Mouse (Mus musculus): ENCODE measurements around the gene Abcf3. TPM values are rescaled to one million over a fixed set of nuclear protein-coding genes. Genes with fewer than 3 reads are reported as not detected.

Abcf3 gene
- polyA plus RNA-seq, 1 experiment from 2014 or later: 36.3 TPM

GRCm38 (mm10) chr16:20596687-20597441 is 48.5 kb downstream of the Abcf3 start:
- DNase-seq (ENCODE audit: low spot score) (no peak), ATAC-seq (no peak)
- Histone ChIP-seq H3K4me3 (ENCODE audit: low read depth, low read length) (no peak overlapping the region), H3K9ac (replicated peaks; ENCODE audit: low read depth) (no peak overlapping the region), H3K27ac (ENCODE audit: low read length) (no peak overlapping the region), H3K4me2 (replicated peaks; ENCODE audit: low read depth, low read length) (no peak overlapping the region), H3K4me1 (ENCODE audit: insufficient read depth, low read depth, low read length) (no peaks in the 10 kb centered on the region), H3K9me3 (ENCODE audit: low read length) (no peaks in the 10 kb centered on the region), H3K27me3 (replicated peaks; ENCODE audit: insufficient read depth, low read length) (0 out of 2 replicates have a peak, but pooled peaks cover 9% of the 10 kb centered on the region), H3K36me3 (ENCODE audit: insufficient read depth, low read length) (no peaks in the 10 kb centered on the region)
- 40% methylated on average over 7 of the region's 7 CpGs for WGBS
- TF ChIP-seq CTCF (IDR thresholded peaks at IDR 0.05) (no peak), EP300 (IDR thresholded peaks at IDR 0.05) (no peak)

- Histone ChIP-seq H3K4me2 (replicated peaks; ENCODE audit: low read depth, low read length) (no peak overlapping the region), H3K9me3 (ENCODE audit: low read length) (no peaks in the 10 kb centered on the region), H3K9ac (replicated peaks; ENCODE audit: low read depth) (no peak overlapping the region), H3K4me1 (ENCODE audit: insufficient read depth, low read depth, low read length) (no peaks in the 10 kb centered on the region), H3K4me3 (ENCODE audit: low read depth, low read length) (no peak overlapping the region), H3K27ac (ENCODE audit: low read length) (no peak overlapping the region), H3K36me3 (ENCODE audit: insufficient read depth, low read length) (0 out of 2 replicates have a peak, but pooled peaks cover 5% of the 10 kb centered on the region), H3K27me3 (replicated peaks; ENCODE audit: insufficient read depth, low read length) (no peaks in the 10 kb centered on the region)
- ATAC-seq (no peak), DNase-seq (ENCODE audit: low spot score) (no peak)
- 59% methylated on average over 5 of the region's 5 CpGs for WGBS
- TF ChIP-seq EP300 (IDR thresholded peaks at IDR 0.05) (no peak), CTCF (IDR thresholded peaks at IDR 0.05) (no peak)
These were observed 52.1 kb downstream of the Abcf3 start for GRCm38 (mm10) chr16:20600511-20600910.

GRCm38 (mm10) chr16:20604705-20605104 is 56.3 kb downstream of the Abcf3 start:
- Histone ChIP-seq H3K9ac (replicated peaks; ENCODE audit: low read depth) (no peak overlapping the region), H3K36me3 (ENCODE audit: insufficient read depth, low read length) (0 out of 2 replicates have a peak, but pooled peaks cover 13% of the 10 kb centered on the region), H3K4me1 (ENCODE audit: insufficient read depth, low read depth, low read length) (no peaks in the 10 kb centered on the region), H3K27ac (ENCODE audit: low read length) (no peak overlapping the region), H3K4me2 (replicated peaks; ENCODE audit: low read depth, low read length) (no peak overlapping the region), H3K27me3 (replicated peaks; ENCODE audit: insufficient read depth, low read length) (no peaks in the 10 kb centered on the region), H3K4me3 (ENCODE audit: low read depth, low read length) (no peak overlapping the region), H3K9me3 (ENCODE audit: low read length) (no peaks in the 10 kb centered on the region)
- TF ChIP-seq EP300 (IDR thresholded peaks at IDR 0.05): no peak
- no peak for TF ChIP-seq CTCF (IDR thresholded peaks at IDR 0.05)
- DNase-seq (ENCODE audit: low spot score) (no peak), ATAC-seq (no peak)
- 77% methylated on average over 9 of the region's 9 CpGs for WGBS

DNA sequence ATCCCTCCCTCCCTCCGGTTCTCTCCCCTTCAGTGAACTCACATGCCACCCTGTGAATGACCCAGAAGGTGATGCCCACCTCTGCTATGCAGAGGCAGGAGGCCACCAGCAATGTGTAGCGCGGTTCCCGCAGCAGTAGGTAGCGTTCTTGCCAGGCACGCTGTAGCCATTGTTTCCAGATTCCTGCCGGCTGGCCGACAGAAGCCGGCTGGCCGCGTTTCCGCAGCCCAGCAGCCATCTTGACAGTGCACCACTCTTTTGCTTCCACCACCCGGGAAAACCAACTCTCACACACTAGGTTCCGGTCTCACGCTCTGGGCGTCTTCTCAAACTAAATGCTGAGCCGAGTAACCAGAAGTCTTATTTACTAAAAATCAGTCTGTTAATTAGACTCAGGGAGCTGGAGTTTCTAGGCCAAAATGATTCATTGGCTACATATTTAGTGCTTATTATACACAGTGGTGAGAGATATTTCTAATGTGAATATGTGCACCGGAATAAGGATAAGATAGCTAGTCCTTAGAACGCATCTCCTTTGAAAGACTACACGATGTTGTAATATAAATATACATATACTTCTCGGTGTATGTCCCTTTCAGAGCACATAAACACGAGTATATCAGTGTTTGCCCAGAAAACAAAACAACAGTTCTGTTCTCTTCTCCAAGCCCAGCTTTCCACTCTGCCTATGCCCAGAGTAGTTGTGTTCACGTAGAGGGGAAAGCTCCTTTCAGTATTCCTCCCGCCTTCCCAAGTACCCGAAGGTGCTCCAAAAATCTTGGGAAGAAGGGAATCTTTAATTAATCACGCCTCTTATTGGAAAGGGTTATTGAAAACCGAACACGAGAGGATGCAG is 62.4 kb downstream of the Abcf3 start:
- under 1% methylated on average over 28 of the region's 28 CpGs for WGBS
- Histone ChIP-seq H3K36me3 (ENCODE audit: insufficient read depth, low read length) (0 out of 2 replicates have a peak, but pooled peaks cover 7% of the 10 kb centered on the region), H3K4me3 (ENCODE audit: low read depth, low read length) (peak overlapping the region; percentile 59), H3K9ac (replicated peaks; ENCODE audit: low read depth) (peak overlapping the region; percentile 50), H3K27me3 (replicated peaks; ENCODE audit: insufficient read depth, low read length) (no peaks in the 10 kb centered on the region), H3K27ac (ENCODE audit: low read length) (peak overlapping the region; percentile 65), H3K9me3 (ENCODE audit: low read length) (no peaks in the 10 kb centered on the region), H3K4me1 (ENCODE audit: insufficient read depth, low read depth, low read length) (no peaks in the 10 kb centered on the region; the same call in 1 of the 2 replicates), H3K4me2 (replicated peaks; ENCODE audit: low read depth, low read length) (peak overlapping the region; percentile 82)
- ATAC-seq: peak; percentile 66
- TF ChIP-seq CTCF (IDR thresholded peaks at IDR 0.05): no peak
- TF ChIP-seq EP300 (IDR thresholded peaks at IDR 0.05): no peak
- peak; percentile 85 for DNase-seq (ENCODE audit: low spot score)

MicroRNA genes within 50 kb of the gene (microRNA counts, 519-probe panel; counts per million panel counts)
- microRNA mmu-miR-1224: 3,366 counts per million, percentile 21 among the panel's probes with 10 or more counts

Small RNAs within 50 kb of the gene (microRNA-seq; reads per million reads assigned to microRNA genes)
- not detected for gene Mir1224

Other genes starting within 250 kb of the Abcf3 start
- 69.5 and 73.3 TPM in 2 replicates for gene Parl, start 246.2 kb upstream of the Abcf3 start, polyA plus RNA-seq (2015; fragmentation: Nextera tagmentation; extraction: Ambion mirVana)
- 0.29 and 0.51 TPM in 2 replicates for gene Cyp2ab1, start 223.2 kb upstream of the Abcf3 start, polyA plus RNA-seq (2015; fragmentation: Nextera tagmentation; extraction: Ambion mirVana)
- 57.4 and 71.6 TPM in 2 replicates for gene Abcc5, start 122.2 kb upstream of the Abcf3 start, polyA plus RNA-seq (2015; fragmentation: Nextera tagmentation; extraction: Ambion mirVana)
- gene Eif2b5, start 49.8 kb upstream of the Abcf3 start, polyA plus RNA-seq (2015; fragmentation: Nextera tagmentation; extraction: Ambion mirVana): 46.9 and 51.1 TPM in 2 replicates
- 10.3 and 10.5 TPM in 2 replicates for gene Dvl3, start 31.6 kb upstream of the Abcf3 start, polyA plus RNA-seq (2015; fragmentation: Nextera tagmentation; extraction: Ambion mirVana)
- 402 and 427 TPM in 2 replicates for gene Ap2m1, start 13.1 kb upstream of the Abcf3 start, polyA plus RNA-seq (2015; fragmentation: Nextera tagmentation; extraction: Ambion mirVana)
- gene Vwa5b2, start 40.9 kb downstream of the Abcf3 start, polyA plus RNA-seq (2015; fragmentation: Nextera tagmentation; extraction: Ambion mirVana): 0.06 and 0.12 TPM in 2 replicates
- 15.2 and 15.3 TPM in 2 replicates for gene Eef1akmt4, start 63.0 kb downstream of the Abcf3 start, polyA plus RNA-seq (2015; fragmentation: Nextera tagmentation; extraction: Ambion mirVana)
- 0.08 TPM in 1 of 2 replicates, not detected in the other for gene Gm49333, start 63.0 kb downstream of the Abcf3 start, polyA plus RNA-seq (2015; fragmentation: Nextera tagmentation; extraction: Ambion mirVana)
- gene Alg3, start 63.2 kb downstream of the Abcf3 start, polyA plus RNA-seq (2015; fragmentation: Nextera tagmentation; extraction: Ambion mirVana): 17.6 and 19.3 TPM in 2 replicates
- 0.42 and 0.52 TPM in 2 replicates for gene Camk2n2, start 72.7 kb downstream of the Abcf3 start, polyA plus RNA-seq (2015; fragmentation: Nextera tagmentation; extraction: Ambion mirVana)
- gene Ece2, start 81.3 kb downstream of the Abcf3 start, polyA plus RNA-seq (2015; fragmentation: Nextera tagmentation; extraction: Ambion mirVana): 0.12 and 0.52 TPM in 2 replicates
- 146 and 150 TPM in 2 replicates for gene Psmd2, start 103.1 kb downstream of the Abcf3 start, polyA plus RNA-seq (2015; fragmentation: Nextera tagmentation; extraction: Ambion mirVana)
- 73.5 and 78.7 TPM in 2 replicates for gene Eif4g1, start 119.7 kb downstream of the Abcf3 start, polyA plus RNA-seq (2015; fragmentation: Nextera tagmentation; extraction: Ambion mirVana)
- 8.4 and 8.9 TPM in 2 replicates for gene Fam131a, start 144.7 kb downstream of the Abcf3 start, polyA plus RNA-seq (2015; fragmentation: Nextera tagmentation; extraction: Ambion mirVana)
- 37.5 and 48.2 TPM in 2 replicates for gene Polr2h, start 169.1 kb downstream of the Abcf3 start, polyA plus RNA-seq (2015; fragmentation: Nextera tagmentation; extraction: Ambion mirVana)
- 1.8 and 1.9 TPM in 2 replicates for gene Clcn2, start 169.2 kb downstream of the Abcf3 start, polyA plus RNA-seq (2015; fragmentation: Nextera tagmentation; extraction: Ambion mirVana)
- gene Chrd, start 184.6 kb downstream of the Abcf3 start, polyA plus RNA-seq (2015; fragmentation: Nextera tagmentation; extraction: Ambion mirVana): 1.5 and 1.7 TPM in 2 replicates
- 0.54 and 0.81 TPM in 2 replicates for gene Thpo, start 185.9 kb downstream of the Abcf3 start, polyA plus RNA-seq (2015; fragmentation: Nextera tagmentation; extraction: Ambion mirVana)